Mouse (Mus musculus) neural tube, embryonic 12.5 days (tissue): ENCODE results near the gene Chrne. TPM values are rescaled to one million over a fixed set of nuclear protein-coding genes. Genes with fewer than 3 reads are reported as not detected.

Experiments
- ATAC-seq: fragments of 200-750 bp; cut with Nextera tagmentation; 2 replicates; pipeline ENCODE4 v1.8.0; 2017; ENCODE audit warnings: low read depth, mild to moderate bottlenecking, moderate TSS enrichment, moderate library complexity; ENCODE audit not compliant: low FRiP score
- H3K27ac ChIP-seq: fragments of 300-500 bp; sonication (generic); 2 replicates; pipeline ENCODE4 v1.5.1; 2016
- H3K27me3 ChIP-seq: fragments of 300-500 bp; sonication (generic); replicated peaks from 2 replicates; pipeline ENCODE4 v1.6.1; 2016; ENCODE audit warnings: mild to moderate bottlenecking
- H3K36me3 ChIP-seq: fragments of 300-500 bp; sonication (generic); 2 replicates; pipeline ENCODE4 v1.6.1; 2016; ENCODE audit warnings: mild to moderate bottlenecking
- H3K4me1 ChIP-seq: fragments of 300-500 bp; sonication (generic); 2 replicates; pipeline ENCODE4 v1.6.1; 2016
- H3K4me2 ChIP-seq: fragments of 300-500 bp; sonication (generic); replicated peaks from 2 replicates; pipeline ENCODE4 v1.6.1; 2016; ENCODE audit warnings: mild to moderate bottlenecking
- H3K4me3 ChIP-seq: fragments of 300-500 bp; sonication (generic); 2 replicates; pipeline ENCODE4 v1.5.1; 2016
- H3K9ac ChIP-seq: fragments of 300-500 bp; sonication (generic); 2 replicates; pipeline ENCODE4 v1.6.1; 2016; ENCODE audit warnings: mild to moderate bottlenecking
- H3K9me3 ChIP-seq: fragments of 300-500 bp; sonication (generic); 2 replicates; pipeline ENCODE4 v1.6.1; 2016; ENCODE audit warnings: mild to moderate bottlenecking
- WGBS: fragments of 180-500 bp; shearing (Covaris S2); methylation state at CpG from one replicate; pipeline ENCODE4 v1.1.7; 2016; 5-methylcytosine and 5-hydroxymethylcytosine counted together
- polyA plus RNA-seq: library from polyadenylated mRNA; unstranded; fragments of >200 nt; fragmentation: Nextera tagmentation; extraction: Ambion mirVana; gene quantifications from 2 replicates; pipeline ENCODE4 v1.2.1, GENCODE M21; 2016

Chrne gene
- polyA plus RNA-seq, 1 experiment from 2014 or later = not detected

- Histone ChIP-seq H3K9me3 (no peaks in the 10 kb centered on the region), H3K27me3 (no peaks in the 10 kb centered on the region), H3K36me3 (peaks cover 15% of the 10 kb centered on the region), H3K4me2 (no peak overlapping the region), H3K27ac (no peak overlapping the region), H3K4me3 (no peak overlapping the region), H3K9ac (no peak overlapping the region), H3K4me1 (peaks cover 9% of the 10 kb centered on the region; the same call in 1 of the 2 replicates)
- WGBS = 89% methylated on average over 15 of the region's 15 CpGs
- ATAC-seq = no peak
Observed at GRCm38 (mm10) chr11:70594253-70594989, 24.6 kb downstream of the Chrne start.

GRCm38 (mm10) chr11:70591733-70592132 lies 27.3 kb downstream of the Chrne start:
- Histone ChIP-seq H3K4me2 (no peak overlapping the region), H3K36me3 (no peaks in the 10 kb centered on the region), H3K4me1 (peaks cover 9% of the 10 kb centered on the region; the same call in 1 of the 2 replicates), H3K4me3 (no peak overlapping the region), H3K27me3 (no peaks in the 10 kb centered on the region), H3K9ac (no peak overlapping the region), H3K9me3 (no peaks in the 10 kb centered on the region), H3K27ac (no peak overlapping the region)
- 88% methylated on average over 1 of the region's 1 CpGs for WGBS
- no peak for ATAC-seq

GRCm38 (mm10) chr11:70586954-70587353 lies 32.1 kb downstream of the Chrne start:
- Histone ChIP-seq H3K27me3 (no peaks in the 10 kb centered on the region), H3K36me3 (no peaks in the 10 kb centered on the region), H3K4me1 (peaks cover 19% of the 10 kb centered on the region), H3K27ac (no peak overlapping the region), H3K4me3 (no peak overlapping the region), H3K9me3 (no peaks in the 10 kb centered on the region), H3K9ac (no peak overlapping the region), H3K4me2 (no peak overlapping the region)
- 88% methylated on average over 5 of the region's 5 CpGs for WGBS
- no peak for ATAC-seq

GRCm38 (mm10) chr11:70586261-70586660 lies 32.8 kb downstream of the Chrne start:
- H3K4me1 ChIP-seq = peaks cover 20% of the 10 kb centered on the region
- H3K27me3 ChIP-seq = no peaks in the 10 kb centered on the region
- no peak overlapping the region for H3K27ac ChIP-seq
- WGBS = 87% methylated on average over 3 of the region's 3 CpGs
- H3K4me2 ChIP-seq = no peak overlapping the region
- no peak overlapping the region for H3K4me3 ChIP-seq
- H3K36me3 ChIP-seq = no peaks in the 10 kb centered on the region
- no peak for ATAC-seq
- no peaks in the 10 kb centered on the region for H3K9me3 ChIP-seq
- no peak overlapping the region for H3K9ac ChIP-seq

GRCm38 (mm10) chr11:70585457-70585856 lies 33.6 kb downstream of the Chrne start:
- H3K4me3 ChIP-seq = no peak overlapping the region
- H3K4me2 ChIP-seq = 0 out of 2 replicates have a peak overlapping the region, but pooled peaks have one; percentile 5
- 0 out of 2 replicates have a peak overlapping the region, but pooled peaks have one; percentile 27 for H3K27ac ChIP-seq
- no peaks in the 10 kb centered on the region for H3K36me3 ChIP-seq
- 38% methylated on average over 7 of the region's 7 CpGs for WGBS
- H3K4me1 ChIP-seq = peaks cover 20% of the 10 kb centered on the region
- no peak for ATAC-seq
- H3K27me3 ChIP-seq = no peaks in the 10 kb centered on the region
- H3K9me3 ChIP-seq = no peaks in the 10 kb centered on the region
- no peak overlapping the region for H3K9ac ChIP-seq

- Histone ChIP-seq H3K9me3 (no peaks in the 10 kb centered on the region), H3K4me3 (no peak overlapping the region), H3K4me1 (peaks cover 20% of the 10 kb centered on the region), H3K27ac (no peak overlapping the region), H3K4me2 (no peak overlapping the region), H3K36me3 (no peaks in the 10 kb centered on the region), H3K27me3 (no peaks in the 10 kb centered on the region), H3K9ac (no peak overlapping the region)
- ATAC-seq = no peak
- 90% methylated on average over 7 of the region's 7 CpGs for WGBS
Observed at GRCm38 (mm10) chr11:70583775-70584174, 35.2 kb downstream of the Chrne start.

- Histone ChIP-seq H3K9ac (no peak overlapping the region), H3K4me2 (no peak overlapping the region), H3K36me3 (no peaks in the 10 kb centered on the region), H3K9me3 (no peaks in the 10 kb centered on the region), H3K4me3 (no peak overlapping the region), H3K27me3 (no peaks in the 10 kb centered on the region), H3K27ac (no peak overlapping the region), H3K4me1 (peaks cover 24% of the 10 kb centered on the region)
- 71% methylated on average over 6 of the region's 6 CpGs for WGBS
- ATAC-seq = no peak
Observed at GRCm38 (mm10) chr11:70583022-70583714, 35.8 kb downstream of the Chrne start.

- no peaks in the 10 kb centered on the region for H3K36me3 ChIP-seq
- no peak for ATAC-seq
- H3K4me1 ChIP-seq = peaks cover 32% of the 10 kb centered on the region
- no peak overlapping the region for H3K27ac ChIP-seq
- H3K4me2 ChIP-seq = no peak overlapping the region
- no peak overlapping the region for H3K9ac ChIP-seq
- H3K27me3 ChIP-seq = no peaks in the 10 kb centered on the region
- no peaks in the 10 kb centered on the region for H3K9me3 ChIP-seq
- 80% methylated on average over 3 of the region's 3 CpGs for WGBS
- no peak overlapping the region for H3K4me3 ChIP-seq
Observed at GRCm38 (mm10) chr11:70582196-70582595, 36.8 kb downstream of the Chrne start.

- no peaks in the 10 kb centered on the region for H3K9me3 ChIP-seq
- H3K36me3 ChIP-seq = no peaks in the 10 kb centered on the region
- H3K4me3 ChIP-seq = no peak overlapping the region
- ATAC-seq = no peak
- no peak overlapping the region for H3K4me2 ChIP-seq
- H3K4me1 ChIP-seq = peaks cover 32% of the 10 kb centered on the region
- no peaks in the 10 kb centered on the region for H3K27me3 ChIP-seq
- H3K27ac ChIP-seq = no peak overlapping the region
- H3K9ac ChIP-seq = no peak overlapping the region
- 85% methylated on average over 3 of the region's 3 CpGs for WGBS
Observed at GRCm38 (mm10) chr11:70580921-70581320, 38.1 kb downstream of the Chrne start.

- Histone ChIP-seq H3K27me3 (no peaks in the 10 kb centered on the region), H3K4me1 (peaks cover 30% of the 10 kb centered on the region), H3K9ac (no peak overlapping the region), H3K4me3 (no peak overlapping the region), H3K27ac (no peak overlapping the region), H3K4me2 (no peak overlapping the region), H3K36me3 (no peaks in the 10 kb centered on the region), H3K9me3 (no peaks in the 10 kb centered on the region)
- 37% methylated on average over 5 of the region's 5 CpGs for WGBS
- no peak for ATAC-seq
Observed at GRCm38 (mm10) chr11:70580358-70580720, 38.7 kb downstream of the Chrne start.

GRCm38 (mm10) chr11:70579710-70580357 lies 39.2 kb downstream of the Chrne start:
- Histone ChIP-seq H3K4me2 (no peak overlapping the region), H3K27ac (no peak overlapping the region), H3K27me3 (no peaks in the 10 kb centered on the region), H3K9me3 (no peaks in the 10 kb centered on the region), H3K4me1 (peaks cover 25% of the 10 kb centered on the region), H3K9ac (no peak overlapping the region), H3K36me3 (no peaks in the 10 kb centered on the region), H3K4me3 (no peak overlapping the region)
- no peak for ATAC-seq
- WGBS = 87% methylated on average over 9 of the region's 9 CpGs

GRCm38 (mm10) chr11:70578962-70579361 lies 40.1 kb downstream of the Chrne start:
- H3K27ac ChIP-seq = no peak overlapping the region
- H3K27me3 ChIP-seq = no peaks in the 10 kb centered on the region
- H3K36me3 ChIP-seq = no peaks in the 10 kb centered on the region
- no peak overlapping the region for H3K4me3 ChIP-seq
- 91% methylated on average over 6 of the region's 6 CpGs for WGBS
- H3K4me2 ChIP-seq = no peak overlapping the region
- H3K4me1 ChIP-seq = peaks cover 25% of the 10 kb centered on the region
- H3K9ac ChIP-seq = no peak overlapping the region
- no peaks in the 10 kb centered on the region for H3K9me3 ChIP-seq
- no peak for ATAC-seq
